Mouse (Mus musculus) urinary bladder, postnatal 36 days (tissue): ENCODE data around the gene Nat8l.

ENCODE experiments used
- DNase-seq, 2 experiments: peaks; one replicate each; pipeline ENCODE4 v3.0.0; 2022; ENCODE audit warnings: low spot score in 2 of 2, mixed read lengths in 1 of 2

Gene Nat8l

DNA sequence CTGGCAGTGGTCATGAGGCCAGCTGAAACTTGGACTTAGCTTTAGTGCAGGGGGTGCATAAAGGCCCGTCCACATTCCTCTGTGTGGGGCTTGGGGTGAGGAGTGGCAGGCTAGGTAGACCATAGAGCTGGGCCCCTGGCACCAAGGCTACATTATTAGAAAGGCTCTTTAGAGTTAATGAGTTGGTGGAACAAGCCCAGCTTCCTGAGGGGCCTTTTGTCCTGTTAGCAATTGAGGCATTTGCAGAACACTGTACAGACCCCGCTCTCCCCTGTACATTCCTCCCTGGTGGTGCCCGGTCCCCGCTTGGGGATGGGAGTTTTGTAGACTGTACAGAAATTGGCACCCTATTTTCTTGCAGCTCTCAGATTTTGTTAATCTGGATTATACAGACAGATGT lies 6.9 kb downstream of the Nat8l start:
- DNase-seq, result no peak

DNA sequence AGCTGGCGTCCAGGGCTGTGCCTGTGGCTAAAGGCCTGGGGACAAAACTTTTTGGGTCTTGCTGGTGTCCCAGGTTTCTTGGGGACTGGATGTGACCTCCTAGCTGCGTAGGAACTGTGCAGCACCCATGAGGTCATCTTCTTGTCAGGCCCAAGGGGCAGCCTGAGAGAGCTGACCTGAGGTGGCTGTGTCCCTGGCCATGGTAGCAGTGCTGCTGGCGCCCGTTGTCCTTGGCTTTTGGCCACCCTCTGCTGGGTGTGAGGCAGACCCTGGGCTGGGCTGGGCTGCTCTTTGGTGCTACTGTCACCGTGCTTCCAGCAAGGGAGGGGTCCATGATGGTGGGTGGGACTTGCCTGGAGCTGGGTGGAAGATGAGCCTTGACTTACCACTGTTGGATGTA lies 8.8 kb downstream of the Nat8l start:
- DNase-seq, result no peak

DNA sequence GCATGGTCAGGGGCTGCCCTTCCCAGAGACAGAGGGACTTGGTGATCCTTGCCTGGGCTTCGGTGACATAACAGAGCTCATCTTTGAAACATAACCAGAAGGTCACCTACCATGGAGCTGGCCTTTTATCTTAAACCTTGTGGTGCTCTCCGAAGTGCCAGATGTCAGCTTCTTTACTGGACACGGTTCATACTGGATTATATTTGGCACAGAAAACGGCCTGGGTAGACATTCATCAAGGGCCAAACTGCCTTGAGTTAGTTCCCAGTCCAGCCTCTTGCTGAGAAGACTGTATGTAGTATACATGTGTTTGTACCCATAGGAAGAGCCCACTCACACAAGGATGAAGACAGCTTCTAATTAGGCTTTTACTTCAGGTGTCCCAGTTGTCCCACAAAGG lies 11.0 kb downstream of the Nat8l start:
- no peak for DNase-seq

DNA sequence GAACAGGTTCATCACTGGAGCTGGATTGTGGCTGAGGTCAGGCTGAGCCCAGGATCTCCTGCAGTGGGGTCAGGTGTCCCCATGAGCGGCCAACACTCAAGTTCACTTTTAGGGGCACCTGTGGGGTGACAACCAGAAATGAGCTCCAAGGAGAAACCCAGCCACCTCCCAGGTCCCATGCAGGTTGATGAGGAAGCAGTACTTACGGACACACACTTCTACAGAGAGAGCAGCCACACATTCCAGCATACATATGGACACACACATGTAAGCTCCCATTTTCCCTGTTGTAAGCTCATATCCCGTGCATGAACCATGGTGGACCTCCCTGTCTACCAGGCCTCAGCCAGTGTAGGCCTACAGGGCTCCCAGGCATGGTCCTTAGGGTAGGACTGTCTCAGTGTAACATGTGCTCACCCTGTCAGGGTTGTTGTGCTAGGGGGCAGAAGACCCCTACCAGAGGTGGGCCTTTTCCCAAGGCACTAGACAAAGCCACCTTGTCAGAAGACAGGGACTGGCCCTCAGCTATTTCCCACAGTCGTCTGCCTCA lies 11.7 kb downstream of the Nat8l start:
- DNase-seq, result no peak

DNA sequence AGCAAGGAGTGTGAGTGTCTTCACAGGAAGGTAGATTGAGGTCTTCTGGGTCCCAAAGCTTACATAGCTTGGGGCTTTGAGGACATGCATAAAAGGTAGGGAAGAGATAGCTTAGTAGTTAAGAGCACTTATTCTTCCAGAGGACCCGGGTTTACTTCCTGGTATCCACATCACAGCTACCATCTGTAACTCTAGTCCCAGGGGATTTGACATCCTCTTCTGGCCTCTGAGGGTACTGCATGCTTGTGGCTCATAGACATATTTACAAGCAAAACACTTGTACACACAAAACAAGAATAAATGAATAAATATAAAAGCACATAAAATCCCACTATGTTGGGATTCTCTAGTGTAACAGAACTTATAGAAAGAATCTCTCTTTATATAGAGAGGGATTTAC lies 18.9 kb downstream of the Nat8l start:
- DNase-seq, result no peak

DNA sequence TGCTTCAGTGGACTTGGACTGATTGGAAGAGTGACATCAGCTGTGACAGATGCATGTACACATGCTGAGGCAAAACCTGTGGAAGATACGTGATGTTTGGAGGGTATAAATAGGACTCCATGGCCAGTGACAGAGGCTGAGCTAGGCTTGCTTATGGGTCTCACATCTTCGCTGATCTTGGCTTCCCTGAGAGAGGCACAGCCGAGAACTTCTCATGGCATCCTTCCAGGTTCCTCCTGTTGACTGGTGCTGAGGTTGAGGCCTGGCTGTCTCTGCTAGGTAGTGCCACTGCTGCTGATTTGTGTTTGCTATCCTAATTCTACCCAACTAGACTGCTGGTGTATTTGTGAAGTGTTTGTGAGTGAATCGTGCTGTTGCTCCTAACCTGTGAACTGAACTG lies 23.2 kb downstream of the Nat8l start:
- no peak for DNase-seq

DNA sequence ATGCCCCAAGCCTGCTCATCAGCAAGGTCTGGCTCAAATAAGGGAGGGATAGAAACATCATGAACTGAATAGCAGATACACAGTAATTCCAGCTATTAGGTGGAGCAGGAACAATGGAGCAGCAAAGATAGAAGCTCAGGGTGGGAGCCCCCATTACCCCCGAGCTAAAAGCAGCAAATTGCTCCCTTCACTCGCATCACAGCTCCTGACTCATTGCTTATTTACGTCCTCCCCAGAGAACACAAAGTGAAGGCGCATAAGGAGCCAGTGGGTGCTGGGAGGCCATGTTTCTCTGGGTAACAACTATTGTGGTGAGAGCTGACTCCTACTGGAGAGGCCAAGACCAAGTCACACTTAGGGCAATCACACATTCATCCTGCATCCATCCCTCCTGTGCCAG lies 34.3 kb downstream of the Nat8l start:
- DNase-seq, result no peak

DNA sequence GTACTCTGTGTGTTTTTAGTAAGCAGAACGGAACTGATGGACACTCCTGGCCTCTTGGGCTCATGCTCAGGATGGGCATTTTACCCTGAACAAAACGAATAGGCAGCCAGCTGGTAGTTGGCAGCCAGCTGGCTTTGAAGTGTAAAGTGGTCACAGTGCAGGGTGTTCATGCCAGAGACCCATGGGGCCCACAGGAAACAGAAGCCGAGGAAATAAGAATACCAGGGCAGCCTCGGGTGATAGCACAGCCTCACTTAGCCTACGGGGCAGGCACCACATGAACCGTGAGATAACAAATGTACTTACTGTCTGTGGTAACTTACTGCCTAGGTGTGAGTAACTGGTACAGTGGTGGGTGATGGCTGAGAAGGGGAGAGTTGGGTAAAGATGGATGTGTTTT lies 35.2 kb downstream of the Nat8l start:
- DNase-seq, result no peak

DNA sequence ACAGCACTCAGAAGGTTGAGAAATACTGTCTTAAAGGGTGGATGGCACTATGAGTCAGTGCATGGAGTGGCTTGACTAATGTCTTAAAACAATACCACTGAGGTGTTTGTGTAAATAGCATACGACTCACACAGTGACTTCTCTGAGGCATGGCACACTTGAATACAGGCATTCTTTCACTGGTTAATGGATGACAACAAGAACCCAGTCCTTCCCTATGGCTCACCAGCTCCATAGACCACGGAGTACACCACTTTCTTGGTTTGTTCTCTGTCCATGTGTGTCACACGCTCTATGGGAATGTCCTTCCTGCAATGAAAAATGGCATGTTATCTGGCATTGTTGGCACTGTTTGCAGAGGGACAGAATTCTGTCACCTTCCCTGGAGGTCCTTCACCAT lies 36.7 kb downstream of the Nat8l start:
- no peak for DNase-seq
